Mouse (Mus musculus): Measurements from ENCODE around the gene Wdr91.

Gene Wdr91

GRCm38 (mm10) chr6:34910371-34911219 lies at the start of gene Wdr91:
Gene Wdr91 (minus strand): TSS chr6:34910876.
- DNase-seq (ENCODE audit: low read depth, low spot score), result peak; percentile 95

GRCm38 (mm10) chr6:34959131-34959530 lies 48.5 kb upstream of the Wdr91 start:
- no peak for DNase-seq (ENCODE audit: low read depth, low spot score)

GRCm38 (mm10) chr6:34955862-34956241 lies 45.2 kb upstream of the Wdr91 start:
- no peak for DNase-seq (ENCODE audit: low read depth, low spot score)

- DNase-seq (ENCODE audit: low read depth, low spot score), result peak; percentile 85
These were observed 44.5 kb upstream of the Wdr91 start for GRCm38 (mm10) chr6:34954926-34955861.

- peak; percentile 19 for DNase-seq (ENCODE audit: low read depth, low spot score)
These were observed 41.4 kb upstream of the Wdr91 start for GRCm38 (mm10) chr6:34951956-34952667.

- no peak for DNase-seq (ENCODE audit: low read depth, low spot score)
These were observed 40.8 kb upstream of the Wdr91 start for GRCm38 (mm10) chr6:34951518-34951917.

- no peak for DNase-seq (ENCODE audit: low read depth, low spot score)
These were observed 37.8 kb upstream of the Wdr91 start for GRCm38 (mm10) chr6:34948461-34948860.

GRCm38 (mm10) chr6:34946486-34947079 lies 35.9 kb upstream of the Wdr91 start:
- no peak for DNase-seq (ENCODE audit: low read depth, low spot score)

- DNase-seq (ENCODE audit: low read depth, low spot score), result no peak
These were observed 32.8 kb upstream of the Wdr91 start for GRCm38 (mm10) chr6:34943499-34943898.

- DNase-seq (ENCODE audit: low read depth, low spot score), result no peak
These were observed 31.8 kb upstream of the Wdr91 start for GRCm38 (mm10) chr6:34942446-34942845.

GRCm38 (mm10) chr6:34941496-34941895 lies 30.8 kb upstream of the Wdr91 start:
- no peak for DNase-seq (ENCODE audit: low read depth, low spot score)

- no peak for DNase-seq (ENCODE audit: low read depth, low spot score)
These were observed 28.8 kb upstream of the Wdr91 start for GRCm38 (mm10) chr6:34939451-34939850.

- DNase-seq (ENCODE audit: low read depth, low spot score), result no peak
These were observed 28.3 kb upstream of the Wdr91 start for GRCm38 (mm10) chr6:34938929-34939325.

GRCm38 (mm10) chr6:34938280-34938928 lies 27.7 kb upstream of the Wdr91 start:
- DNase-seq (ENCODE audit: low read depth, low spot score), result peak; percentile 71

GRCm38 (mm10) chr6:34936743-34937142 lies 26.1 kb upstream of the Wdr91 start:
- DNase-seq (ENCODE audit: low read depth, low spot score), result peak; percentile 32

- DNase-seq (ENCODE audit: low read depth, low spot score), result no peak
These were observed 22.0 kb upstream of the Wdr91 start for GRCm38 (mm10) chr6:34932633-34933032.

GRCm38 (mm10) chr6:34927594-34927993 lies 16.9 kb upstream of the Wdr91 start:
- no peak for DNase-seq (ENCODE audit: low read depth, low spot score)

GRCm38 (mm10) chr6:34927156-34927555 lies 16.5 kb upstream of the Wdr91 start:
- peak; percentile 61 for DNase-seq (ENCODE audit: low read depth, low spot score)

- peak; percentile 76 for DNase-seq (ENCODE audit: low read depth, low spot score)
These were observed 11.3 kb upstream of the Wdr91 start for GRCm38 (mm10) chr6:34921941-34922340.

- no peak for DNase-seq (ENCODE audit: low read depth, low spot score)
These were observed 10.0 kb upstream of the Wdr91 start for GRCm38 (mm10) chr6:34920631-34921030.

- DNase-seq (ENCODE audit: low read depth, low spot score), result no peak
These were observed 9.3 kb upstream of the Wdr91 start, which contains the start of gene Stra8 for GRCm38 (mm10) chr6:34919956-34920355. Gene Stra8 (plus strand): TSS chr6:34920163.
